Mouse (Mus musculus) C2C12 (cell line): ENCODE data around the gene Spag5. TPM values are rescaled to one million over a fixed set of nuclear protein-coding genes. Genes with fewer than 3 reads are reported as not detected.

ENCODE experiments used
- H3K27me3 ChIP-seq: one replicate; pipeline ENCODE4 v1.6.1; 2011; ENCODE audit not compliant: control insufficient read depth, insufficient read depth, insufficient read length
- H3K36me3 ChIP-seq: one replicate; pipeline ENCODE4 v1.6.1; 2011; ENCODE audit not compliant: control insufficient read depth, insufficient read depth
- H3K4me3 ChIP-seq: one replicate; pipeline ENCODE4 v1.5.1; 2011; ENCODE audit warnings: mild to moderate bottlenecking, control low read depth; ENCODE audit not compliant: poor library complexity, insufficient read depth, severe bottlenecking
- H3K79me2 ChIP-seq: one replicate; pipeline ENCODE4 v1.6.1; 2011; ENCODE audit not compliant: control insufficient read depth, insufficient read depth
- H3K79me3 ChIP-seq: one replicate; pipeline ENCODE4 v1.6.1; 2011; ENCODE audit warnings: low read depth, control low read depth
- H3ac ChIP-seq: one replicate; pipeline ENCODE3; 2011; ENCODE audit warnings: low read depth; ENCODE audit not compliant: control insufficient read depth, insufficient read length
- CEBPB ChIP-seq: IDR thresholded peaks from one replicate; pipeline ENCODE4 v1.6.1; 2011; ENCODE audit warnings: low read depth, mild to moderate bottlenecking, control low read depth, moderate library complexity
- CTCF ChIP-seq: IDR thresholded peaks from one replicate; pipeline ENCODE4 v1.5.1; 2011; ENCODE audit not compliant: control insufficient read depth, insufficient read depth, insufficient read length
- FOSL1 ChIP-seq: IDR thresholded peaks from one replicate; pipeline ENCODE4 v1.8.0; 2011; ENCODE audit warnings: mild to moderate bottlenecking, low read length; ENCODE audit not compliant: poor library complexity, insufficient read depth, severe bottlenecking
- MAX ChIP-seq: IDR thresholded peaks from one replicate; pipeline ENCODE4 v1.6.1; 2011; ENCODE audit warnings: mild to moderate bottlenecking, control low read depth
- MYOD1 ChIP-seq: IDR thresholded peaks from one replicate; pipeline ENCODE4 v1.6.1; 2011; ENCODE audit warnings: low read depth; ENCODE audit not compliant: control insufficient read depth, insufficient read length
- MYOG ChIP-seq: IDR thresholded peaks from one replicate; pipeline ENCODE4 v1.6.1; 2011; ENCODE audit not compliant: control insufficient read depth, insufficient read length; ENCODE audit errors: extremely low read depth
- USF1 ChIP-seq: IDR thresholded peaks from one replicate; pipeline ENCODE4 v1.6.1; 2011; ENCODE audit warnings: low read depth, mild to moderate bottlenecking, control low read depth, moderate library complexity
- long read RNA-seq, 2 experiments: library from polyadenylated mRNA; unstranded; transcript quantifications; one replicate each; pipeline ENCODE4 v2.0.0; 2019 to 2020
- polyA plus RNA-seq: library from polyadenylated mRNA; unstranded; fragments of >200 nt; fragmentation: generic; extraction: Trizol; gene quantifications from one replicate; pipeline ENCODE4 v1.2.1, GENCODE M21; 2012; ENCODE audit warnings: missing spikeins

Gene Spag5
- polyA plus RNA-seq = 33.1 TPM
- long read RNA-seq, experiment 1, partial matches to known transcripts = 5 of 9 reads
- long read RNA-seq, experiment 1, other reads (novel, unspliced or antisense) = 3 of 9 reads
- long read RNA-seq, experiment 2, transcript Spag5-201 (24 exons, 3,887 nt) = major isoform, 79 of 124 reads
- long read RNA-seq, experiment 2, partial matches to known transcripts = 21 of 124 reads
- long read RNA-seq, experiment 2, other reads (novel, unspliced or antisense) = 24 of 124 reads

DNA sequence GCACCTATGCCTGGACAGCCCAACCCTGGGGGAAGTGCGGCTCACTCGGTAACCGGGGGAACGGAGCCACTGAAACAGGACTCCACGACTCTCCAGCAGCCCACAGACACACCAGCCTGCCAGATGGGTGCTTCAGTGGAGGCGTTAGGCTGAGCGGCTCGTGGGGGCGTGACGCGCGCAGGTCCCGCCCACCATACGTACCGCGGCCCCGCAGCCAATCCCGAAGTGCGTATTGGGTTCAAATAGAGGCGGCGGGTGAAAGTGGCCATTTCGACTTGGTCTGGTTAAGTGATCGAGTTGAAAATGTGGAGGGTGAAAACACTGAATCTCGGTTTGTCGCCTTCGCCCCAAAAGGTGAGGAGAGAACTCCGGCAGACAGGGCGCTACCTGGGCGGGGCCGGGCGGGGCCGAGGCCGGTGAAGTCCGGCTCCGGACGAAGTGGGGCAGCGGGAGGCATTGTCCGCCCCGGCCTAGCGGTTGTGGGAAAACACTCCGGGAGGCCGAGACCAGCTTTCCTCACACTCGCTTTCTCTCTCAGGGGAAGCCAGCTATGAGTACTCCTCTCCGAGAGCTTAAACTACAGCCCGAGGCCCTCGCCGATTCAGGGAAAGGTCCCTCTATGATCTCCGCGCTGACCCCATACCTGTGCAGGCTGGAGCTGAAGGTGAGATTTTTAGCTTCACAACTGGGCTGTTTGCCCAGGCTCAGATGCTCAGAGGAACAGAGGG lies at the start of gene Spag5:
Gene Spag5, plus strand, starts transcription at position 173 of the 728 bp plus-strand sequence.
- Histone ChIP-seq H3K4me3 (peak within 1 kb of the TSS; percentile 70), H3K27me3 (no peaks in the 10 kb centered on the region), H3K79me3 (peaks cover 34% of the 10 kb centered on the region), H3K79me2 (peaks cover 51% of the 10 kb centered on the region), H3K36me3 (peaks cover 34% of the 10 kb centered on the region), H3ac (peak within 1 kb of the TSS; percentile 92)
- TF ChIP-seq MAX (peak; percentile 62), CEBPB (no peak)

DNA sequence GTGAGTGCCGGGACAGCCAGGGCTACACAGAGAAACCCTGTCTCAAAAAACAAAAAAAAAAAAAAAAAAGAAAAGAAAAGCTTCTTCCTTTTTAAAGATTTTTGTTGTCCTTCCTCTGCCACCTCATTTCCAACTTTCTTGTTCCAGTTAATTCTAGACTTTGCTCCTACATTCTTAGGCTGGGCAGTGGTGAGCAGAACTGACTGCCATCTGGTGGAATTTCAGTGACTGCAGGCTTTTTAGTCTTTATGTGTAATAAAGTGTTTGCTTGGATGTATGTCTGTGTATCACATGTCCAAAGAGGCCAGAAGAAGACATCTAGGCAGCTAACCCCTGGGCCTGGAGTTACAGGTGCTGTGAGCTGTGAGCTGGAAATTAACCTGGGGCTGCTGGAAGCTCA lies 44.7 kb upstream of the Spag5 start:
- Histone ChIP-seq H3K4me3 (no peak overlapping the region), H3ac (no peak overlapping the region), H3K36me3 (peaks cover 33% of the 10 kb centered on the region), H3K79me3 (no peaks in the 10 kb centered on the region), H3K79me2 (peaks cover 5% of the 10 kb centered on the region), H3K27me3 (no peaks in the 10 kb centered on the region)
- no peak for TF ChIP-seq FOSL1
- no peak for TF ChIP-seq USF1

DNA sequence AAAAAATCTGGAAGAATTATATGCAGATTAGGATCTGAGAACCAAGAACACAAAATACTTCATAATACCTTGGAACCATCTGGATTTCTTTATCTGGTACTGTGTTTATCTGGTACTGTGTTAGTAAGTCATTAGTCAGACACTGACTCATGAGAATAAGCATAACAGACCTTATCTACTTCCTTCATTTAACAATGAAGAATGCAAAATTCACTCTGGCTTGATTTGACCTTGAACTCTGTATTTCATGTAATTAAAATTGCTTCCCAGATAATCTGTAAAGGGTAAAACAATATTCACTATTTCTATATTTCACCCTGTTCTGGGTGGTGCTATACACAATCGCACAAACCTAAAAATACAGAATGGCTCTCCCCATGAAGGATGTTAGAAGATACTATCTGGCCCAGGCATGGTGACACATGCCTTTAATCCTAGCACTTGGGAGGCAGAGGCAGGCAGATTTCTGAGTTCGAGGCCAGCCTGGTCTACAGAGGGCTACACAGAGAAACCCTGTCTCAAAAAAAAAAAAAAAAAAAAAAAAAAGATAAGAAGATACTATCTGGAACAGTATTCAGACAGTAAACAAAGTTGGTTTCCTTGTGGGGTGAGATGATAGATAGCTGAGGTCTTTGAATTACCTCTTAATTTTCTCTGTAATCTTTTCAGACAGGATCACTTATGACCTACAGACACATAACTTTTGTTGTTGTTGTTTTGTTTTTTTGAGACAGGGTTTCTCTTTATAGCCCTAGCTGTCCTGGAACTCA lies 40.7 kb upstream of the Spag5 start:
- no peaks in the 10 kb centered on the region for H3K27me3 ChIP-seq
- TF ChIP-seq CEBPB (no peak), FOSL1 (peak; percentile 85)
- peaks cover 19% of the 10 kb centered on the region for H3K79me3 ChIP-seq
- peaks cover 28% of the 10 kb centered on the region for H3K79me2 ChIP-seq
- no peak overlapping the region for H3ac ChIP-seq
- no peak overlapping the region for H3K4me3 ChIP-seq
- H3K36me3 ChIP-seq = peaks cover 31% of the 10 kb centered on the region

DNA sequence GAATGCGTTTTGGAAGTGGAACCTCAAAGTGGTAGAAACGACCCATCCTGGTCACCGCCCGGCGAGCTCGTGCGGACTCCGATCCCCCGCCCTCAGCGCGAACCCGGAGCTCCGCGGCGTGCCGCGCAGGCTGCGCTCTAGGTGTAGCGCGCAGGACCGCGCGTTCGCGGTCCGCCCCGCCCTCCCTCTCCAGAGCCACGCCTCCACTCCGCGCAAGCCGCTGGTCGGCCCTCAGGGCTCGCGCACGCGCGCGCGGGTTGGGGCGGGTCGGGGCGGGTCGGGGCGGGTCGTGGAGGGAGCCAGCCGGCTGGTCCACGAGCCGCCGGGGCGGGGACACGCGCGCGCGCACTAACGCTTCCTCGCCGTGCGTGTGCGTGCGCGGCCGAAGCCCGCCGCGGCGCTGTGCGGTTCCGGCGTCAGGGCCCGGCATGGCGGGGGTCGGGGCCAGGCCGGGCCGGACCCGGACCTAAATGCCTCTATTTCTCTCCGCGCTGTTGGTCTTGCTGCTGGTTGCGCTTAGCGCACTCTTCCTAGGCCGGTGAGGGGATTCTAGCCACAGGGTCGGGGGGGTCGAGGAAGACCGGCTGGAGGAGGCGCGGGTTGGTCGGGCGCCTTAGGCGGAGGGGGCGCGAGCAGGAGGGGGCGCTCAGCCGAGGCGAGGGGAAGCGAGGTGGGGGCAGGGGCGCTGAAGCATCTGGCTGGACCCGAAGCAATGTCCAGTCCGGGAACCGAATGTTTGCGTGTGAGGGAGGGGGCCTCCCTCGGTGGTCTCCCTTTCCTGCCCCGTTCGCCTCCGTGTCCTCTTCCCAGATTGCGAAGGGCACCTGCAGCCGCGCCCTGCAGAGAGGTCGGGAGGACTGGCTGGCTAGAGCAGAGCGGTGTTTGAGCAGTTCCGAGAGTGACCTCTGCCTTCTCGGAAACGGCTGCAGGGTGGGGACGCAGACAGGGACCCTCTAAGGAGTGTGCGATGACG lies 39.7 kb upstream of the Spag5 start, which contains the start of gene 2610507B11Rik:
Gene 2610507B11Rik, plus strand, starts transcription at position 373 of the 973 bp plus-strand sequence.
- H3K4me3 ChIP-seq = peak within 1 kb of the TSS; percentile 98
- peak within 1 kb of the TSS; percentile 93 for H3ac ChIP-seq
- H3K27me3 ChIP-seq = no peaks in the 10 kb centered on the region
- TF ChIP-seq CTCF (no peak), FOSL1 (no peak), CEBPB (no peak), MAX (peak; percentile 58), USF1 (no peak)
- H3K79me2 ChIP-seq = peaks cover 28% of the 10 kb centered on the region
- H3K36me3 ChIP-seq = peaks cover 41% of the 10 kb centered on the region
- H3K79me3 ChIP-seq = peaks cover 19% of the 10 kb centered on the region

DNA sequence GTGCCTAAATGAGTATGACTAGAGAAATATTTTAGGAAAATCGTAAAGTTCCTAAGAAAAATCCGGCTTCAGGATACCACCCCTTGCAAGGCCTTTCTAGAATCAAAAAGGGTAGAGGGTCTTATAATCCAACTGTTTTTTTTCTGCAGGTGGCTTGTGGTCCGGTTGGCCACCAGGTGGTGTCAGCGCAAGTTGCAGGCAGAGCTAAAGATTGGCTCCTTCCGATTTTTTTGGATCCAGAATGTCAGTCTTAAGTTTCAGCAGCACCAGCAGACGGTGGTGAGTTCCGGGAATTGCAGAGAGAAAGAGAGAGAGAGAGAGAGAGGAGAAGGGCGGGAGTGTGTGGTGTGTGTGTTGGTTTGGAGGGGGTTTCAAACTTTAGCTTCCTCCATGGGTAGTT lies 38.8 kb upstream of the Spag5 start:
- H3K79me3 ChIP-seq = peaks cover 19% of the 10 kb centered on the region
- H3K36me3 ChIP-seq = peaks cover 50% of the 10 kb centered on the region
- peaks cover 28% of the 10 kb centered on the region for H3K79me2 ChIP-seq
- H3ac ChIP-seq = no peak overlapping the region
- H3K27me3 ChIP-seq = no peaks in the 10 kb centered on the region
- TF ChIP-seq USF1 (no peak), CTCF (peak; percentile 17)
- H3K4me3 ChIP-seq = peak overlapping the region; percentile 98

DNA sequence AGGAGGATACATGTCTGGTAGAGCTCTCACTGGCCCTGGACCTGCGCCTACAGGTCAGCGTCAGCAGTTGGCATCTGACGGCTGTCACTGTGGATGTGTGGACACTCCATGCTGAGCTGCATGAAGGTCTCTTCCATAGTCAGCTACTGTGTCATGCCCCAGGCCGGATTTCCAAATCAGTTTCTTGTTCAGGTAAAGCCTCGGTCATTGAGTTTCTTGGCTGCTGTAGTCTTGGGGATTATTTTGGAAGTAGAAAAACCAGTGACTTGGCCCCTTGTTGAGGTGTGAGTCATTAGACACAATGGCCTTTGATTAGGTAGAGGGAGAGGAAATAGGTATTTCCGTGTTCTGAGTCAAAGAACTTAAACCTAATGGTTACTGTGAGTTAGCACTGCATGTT lies 35.8 kb upstream of the Spag5 start:
- TF ChIP-seq FOSL1 (no peak), MYOG (no peak), CTCF (no peak), MYOD1 (no peak), MAX (no peak), USF1 (no peak), CEBPB (no peak)
- Histone ChIP-seq H3K79me3 (peaks cover 19% of the 10 kb centered on the region), H3K79me2 (peaks cover 28% of the 10 kb centered on the region), H3K36me3 (peaks cover 80% of the 10 kb centered on the region), H3ac (no peak overlapping the region), H3K4me3 (no peak overlapping the region), H3K27me3 (no peaks in the 10 kb centered on the region)
